Mouse (Mus musculus): Measurements from ENCODE around the gene Foxe1. TPM values are rescaled to one million over a fixed set of nuclear protein-coding genes. Genes with fewer than 3 reads are reported as not detected.
A peak's percentile ranks its signal among the peaks of the same experiment; 100 is the strongest.

The Foxe1 gene
- total RNA-seq, 2 experiments from 2014 or later: not detected

DNA sequence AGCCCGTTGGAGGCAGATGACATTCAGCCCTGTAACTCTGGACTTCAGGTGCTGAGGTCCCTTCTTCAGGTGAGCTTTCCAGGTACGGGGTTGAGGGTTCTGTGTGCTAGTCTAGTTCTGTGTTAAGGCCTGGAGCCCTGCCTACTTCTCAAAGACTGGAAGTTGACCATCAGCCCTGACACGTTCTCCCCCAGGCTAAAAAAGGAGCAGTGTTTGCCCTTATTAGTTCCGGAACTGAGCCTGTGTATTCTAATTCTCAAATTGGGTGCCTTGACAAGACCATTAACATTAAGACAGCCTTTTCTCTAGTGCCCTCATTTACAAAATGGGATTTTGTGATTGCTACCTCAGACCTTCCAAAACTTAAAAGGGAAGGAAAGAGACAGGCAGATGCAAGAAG is 3.7 kb downstream of the Foxe1 start:
- no peak for DNase-seq (ENCODE audit: low spot score in 2 of 2)

DNA sequence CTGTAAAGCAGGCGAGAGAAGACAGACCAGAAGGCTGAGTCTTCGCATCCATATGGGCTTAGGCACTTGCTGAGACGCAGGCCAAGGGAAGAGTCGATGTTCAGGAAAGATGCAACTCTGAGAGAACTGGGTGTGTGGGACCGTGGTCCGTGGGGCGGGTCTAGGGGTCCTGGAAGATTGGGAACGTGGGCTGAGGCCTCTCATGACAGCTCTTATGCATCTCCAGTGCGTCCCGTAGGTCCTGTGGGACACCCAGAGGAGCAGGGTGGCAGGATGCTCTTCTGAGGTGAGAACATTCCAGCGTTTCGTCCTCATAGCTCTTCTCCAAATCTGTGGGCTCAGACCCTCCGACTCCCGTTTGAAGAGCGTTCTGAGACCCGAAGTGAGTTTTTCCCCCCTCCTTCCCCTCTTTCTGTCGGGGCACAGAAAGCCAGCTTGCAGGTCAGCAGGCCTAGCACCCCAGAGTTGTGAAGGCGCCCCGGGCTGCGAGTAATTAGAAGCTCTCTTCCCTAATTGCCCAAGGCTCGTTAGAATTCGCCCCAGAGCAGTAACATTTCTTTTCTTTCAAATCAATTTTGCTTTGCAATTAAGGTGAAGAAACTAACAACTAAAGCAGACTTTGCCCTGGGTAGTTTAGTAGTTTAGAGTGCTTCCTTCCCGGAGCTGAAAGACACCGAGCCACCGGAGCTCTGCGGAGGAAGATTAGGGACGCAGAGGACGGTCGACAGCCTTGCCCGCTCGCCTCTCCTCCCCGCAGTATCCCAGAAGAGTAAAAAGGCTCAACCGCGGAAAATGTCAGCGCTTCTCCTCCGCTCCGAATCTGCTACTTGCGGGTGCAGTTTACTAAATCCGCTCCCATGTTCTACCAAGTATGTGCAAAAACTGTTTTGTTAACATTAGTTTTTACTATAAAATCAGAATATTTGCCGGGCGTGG is 4.4 kb downstream of the Foxe1 start:
- no peak for DNase-seq (ENCODE audit: low spot score in 2 of 2)

DNA sequence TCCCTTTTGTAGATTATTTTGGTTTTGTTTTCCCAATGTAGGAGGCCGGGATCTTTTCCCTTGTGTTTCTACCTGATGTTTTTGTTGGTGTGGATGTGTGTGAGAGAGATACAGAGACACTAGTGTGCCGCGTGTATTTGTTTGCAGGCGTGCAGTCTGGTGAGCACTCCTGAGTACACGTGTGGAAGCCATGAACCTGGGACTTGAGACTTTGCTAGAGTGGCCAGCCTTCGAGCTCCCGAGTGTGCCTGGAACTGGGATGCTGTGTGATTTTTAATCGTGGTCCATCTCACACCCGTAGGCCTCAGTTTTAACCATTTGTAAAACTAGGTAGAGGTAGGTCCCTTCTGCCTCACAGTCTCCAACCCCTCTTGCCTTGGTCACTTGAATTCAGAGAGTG is 5.5 kb downstream of the Foxe1 start:
- DNase-seq (ENCODE audit: low spot score in 2 of 2): no peak

DNA sequence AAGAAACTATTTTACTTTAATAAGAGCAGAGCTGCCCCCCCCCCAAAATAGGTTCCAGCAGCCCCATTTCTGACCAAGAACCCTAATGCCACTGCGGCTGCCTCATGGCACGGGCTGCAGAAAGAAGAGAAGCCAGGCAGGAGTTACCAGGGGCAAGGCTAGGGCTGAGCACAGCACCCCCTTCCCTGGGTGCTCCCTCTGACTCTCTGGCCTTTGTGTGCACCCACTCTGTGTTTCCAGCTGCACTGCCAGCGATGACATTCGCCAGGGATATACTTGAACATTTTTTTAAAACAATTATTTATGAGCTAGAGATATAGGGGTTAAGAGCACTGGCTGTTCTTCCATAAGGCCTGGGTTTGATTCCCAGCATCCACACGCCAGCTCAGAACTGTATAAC is 6.1 kb downstream of the Foxe1 start:
- DNase-seq (ENCODE audit: low spot score in 2 of 2): no peak

DNA sequence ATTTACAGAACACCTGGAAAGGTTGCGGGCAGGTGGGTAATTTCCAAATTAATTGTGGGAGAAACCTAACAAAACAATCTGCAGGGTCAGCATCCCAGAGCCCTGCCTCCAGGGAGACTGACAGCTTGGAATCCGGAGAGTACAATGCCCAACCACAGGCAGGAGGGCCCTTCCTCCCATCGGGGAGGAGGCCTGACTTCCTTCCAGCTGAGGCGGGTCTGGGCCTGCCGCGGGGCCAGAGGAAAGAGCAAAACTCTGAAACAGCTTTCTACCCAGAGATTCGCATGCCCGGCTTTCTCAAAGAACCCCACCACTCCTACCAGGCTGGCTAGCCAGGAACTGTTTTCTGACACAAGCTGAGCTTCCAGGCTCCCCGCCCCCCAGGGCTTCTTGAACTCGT is 9.6 kb downstream of the Foxe1 start:
- DNase-seq (ENCODE audit: low spot score in 2 of 2): no peak

DNA sequence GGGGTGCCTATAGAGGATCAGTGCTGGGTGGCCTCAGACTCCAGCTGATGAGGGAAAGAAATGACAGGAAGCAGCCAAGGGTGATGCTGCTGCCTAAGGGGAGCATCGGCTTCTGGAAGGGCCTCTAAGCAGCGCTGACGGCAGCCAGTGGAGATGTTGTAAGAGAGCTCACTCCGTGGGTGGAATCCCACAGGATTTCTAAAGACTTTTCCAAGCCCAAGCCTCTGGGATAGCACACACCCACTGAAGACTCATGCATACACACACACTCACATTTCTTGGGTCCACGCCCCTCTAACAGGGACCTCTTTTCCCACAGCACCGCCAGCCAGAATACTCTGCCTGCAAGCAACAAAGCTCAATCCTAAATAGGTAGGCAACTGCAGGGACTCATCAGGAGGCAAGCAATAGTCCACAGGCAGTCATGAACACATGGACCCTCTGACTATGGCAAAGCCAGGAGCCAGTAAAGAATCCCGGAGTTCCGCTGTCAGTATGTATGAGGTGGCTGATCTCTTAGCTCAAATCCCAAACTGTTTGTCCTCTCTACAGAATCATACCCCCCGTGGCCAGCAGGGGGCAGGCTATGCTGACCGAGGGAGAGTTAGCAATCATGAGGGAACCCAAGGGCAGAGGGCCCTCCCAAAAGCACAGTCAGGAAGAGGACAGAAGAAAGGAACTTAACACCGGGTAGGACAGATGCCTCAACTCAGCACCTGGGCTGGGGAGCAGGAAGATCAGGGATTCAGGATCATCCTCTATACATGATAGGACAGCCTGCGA is 13.1 kb downstream of the Foxe1 start:
- peak; percentile 36 to 54 for DNase-seq (ENCODE audit: low spot score in 2 of 2)

DNA sequence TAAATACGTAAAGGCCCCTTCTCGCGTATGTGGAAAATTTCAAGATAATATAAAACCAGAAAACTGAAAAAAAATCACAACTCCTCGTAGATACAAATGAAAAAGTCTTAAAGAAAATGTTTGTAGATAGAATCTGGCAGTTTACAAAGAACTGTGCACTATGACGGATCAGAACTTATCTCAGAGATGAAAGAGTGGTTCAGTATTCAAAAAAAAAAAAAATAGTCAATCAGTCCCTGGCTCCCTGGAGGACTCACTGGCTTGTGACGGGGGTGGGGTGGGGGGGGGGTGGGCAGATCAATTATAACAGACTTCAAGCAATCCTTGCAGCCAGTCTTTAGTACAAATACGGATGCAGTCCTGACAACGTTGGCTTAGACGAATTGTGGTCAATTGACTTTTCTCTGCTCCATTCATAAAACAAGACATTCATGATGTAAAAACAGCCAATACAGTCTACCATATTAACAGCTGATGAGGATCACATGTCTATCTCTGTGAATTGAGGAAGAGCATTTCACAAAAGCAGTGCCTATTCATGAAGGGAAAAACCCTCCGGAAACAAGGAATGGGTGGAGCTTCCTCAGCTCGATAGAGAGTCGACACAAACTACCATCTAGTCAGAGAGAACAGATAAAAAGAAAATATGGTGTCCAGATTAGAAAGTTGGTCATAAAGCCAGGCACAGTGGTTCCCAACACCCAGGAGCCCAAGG is 16.3 kb downstream of the Foxe1 start:
- no peak for DNase-seq (ENCODE audit: low spot score in 2 of 2)

DNA sequence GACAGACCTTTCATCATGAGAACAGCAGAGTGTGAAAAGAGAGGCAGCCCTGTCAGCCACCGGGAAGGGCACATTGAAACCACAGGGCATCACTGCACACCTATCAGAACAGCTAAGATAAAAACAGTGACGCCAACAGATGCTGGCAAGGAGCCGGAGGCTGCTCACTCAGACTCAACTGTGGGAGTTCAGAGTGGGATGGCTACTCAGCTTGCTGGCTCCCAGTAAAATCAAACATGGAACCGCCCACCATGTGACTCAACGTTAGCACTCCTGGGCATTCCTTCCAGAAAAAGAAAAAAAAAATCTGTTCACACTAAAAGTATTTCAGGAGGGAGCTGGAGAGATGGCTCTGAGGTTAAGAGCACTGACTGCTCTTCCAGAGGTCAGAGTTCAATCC is 17.8 kb downstream of the Foxe1 start:
- DNase-seq (ENCODE audit: low spot score in 2 of 2): peak; percentile 79 to 84

DNA sequence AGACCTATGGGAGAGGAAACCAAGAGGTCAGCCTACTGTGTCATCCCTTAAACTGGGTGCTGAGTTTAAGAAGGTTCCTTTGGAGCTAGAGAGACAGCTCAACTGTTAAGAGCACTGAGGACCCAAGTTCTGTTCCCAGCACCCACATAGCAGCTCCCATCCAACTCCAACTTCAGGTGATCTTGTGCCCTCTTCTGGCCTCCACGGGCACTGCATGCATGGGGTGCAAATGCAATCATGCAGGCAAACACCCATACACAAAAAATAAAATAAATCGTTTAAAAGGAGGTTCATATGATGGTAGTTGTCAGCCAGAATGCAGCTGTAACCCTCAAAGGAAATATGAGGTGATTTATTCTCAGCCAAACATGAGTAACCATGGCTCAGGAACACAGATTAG is 21.0 kb downstream of the Foxe1 start:
- DNase-seq (ENCODE audit: low spot score in 2 of 2): no peak

DNA sequence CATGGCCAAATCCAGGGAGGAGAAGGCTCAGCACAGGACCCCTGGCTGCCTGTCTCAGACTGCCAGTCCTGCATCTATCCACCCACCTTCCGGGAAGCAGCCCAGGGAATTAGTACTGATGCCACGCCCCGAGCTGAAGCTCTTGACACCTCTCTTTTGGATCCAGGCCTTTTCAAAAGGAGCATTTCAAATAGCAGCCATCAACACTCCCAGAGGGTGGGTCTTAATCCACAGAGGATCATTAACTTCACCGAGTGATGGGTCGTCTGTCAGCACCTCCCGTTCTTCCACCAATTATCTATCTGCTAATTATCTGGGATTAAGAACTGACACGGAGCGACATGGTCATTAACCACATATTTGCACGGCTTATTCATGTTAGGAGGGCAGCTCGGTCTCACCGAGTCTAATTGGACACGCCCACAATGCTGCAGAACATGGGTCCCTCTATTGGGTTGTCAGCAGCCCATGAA is 24.1 kb downstream of the Foxe1 start:
- DNase-seq (ENCODE audit: low spot score in 2 of 2): no peak

DNA sequence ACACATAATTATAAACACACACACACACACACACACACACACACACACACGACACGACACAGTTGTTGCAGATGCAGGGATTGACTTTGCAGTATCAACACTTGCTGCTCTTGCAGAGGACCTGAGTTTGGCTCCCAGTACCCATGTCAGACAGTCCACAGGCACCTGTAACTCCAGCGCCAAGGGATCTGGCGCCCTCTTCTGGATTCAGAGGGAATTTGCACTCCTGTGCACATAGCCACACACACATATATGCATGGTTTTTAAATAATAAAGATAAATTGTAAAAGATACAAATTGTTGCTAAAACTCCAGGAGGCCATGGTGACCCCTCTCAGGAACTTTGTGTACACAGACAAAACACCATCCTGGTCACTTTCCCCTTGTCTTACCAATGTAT is 25.7 kb downstream of the Foxe1 start:
- DNase-seq (ENCODE audit: low spot score in 2 of 2): no peak

DNA sequence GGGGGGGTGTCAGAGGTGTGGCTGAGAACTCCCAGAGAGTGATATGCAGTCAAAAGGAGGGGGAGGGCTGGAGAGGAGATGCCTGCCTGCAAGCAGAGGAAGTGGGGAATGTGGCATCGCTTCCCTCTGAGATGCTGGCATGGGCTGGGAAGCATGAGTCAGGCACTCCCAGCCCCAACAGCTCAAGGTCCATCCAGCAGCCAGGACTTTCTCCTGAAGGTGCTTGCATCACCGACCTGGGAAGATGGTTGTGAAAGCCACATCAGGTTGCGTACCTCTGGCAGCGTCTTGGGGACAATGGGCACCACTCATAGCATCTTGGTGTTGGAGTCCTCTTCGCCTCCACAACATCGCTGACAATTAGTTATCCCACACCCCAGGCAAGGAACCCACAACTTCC is 27.0 kb downstream of the Foxe1 start:
- DNase-seq (ENCODE audit: low spot score in 2 of 2): no peak

DNA sequence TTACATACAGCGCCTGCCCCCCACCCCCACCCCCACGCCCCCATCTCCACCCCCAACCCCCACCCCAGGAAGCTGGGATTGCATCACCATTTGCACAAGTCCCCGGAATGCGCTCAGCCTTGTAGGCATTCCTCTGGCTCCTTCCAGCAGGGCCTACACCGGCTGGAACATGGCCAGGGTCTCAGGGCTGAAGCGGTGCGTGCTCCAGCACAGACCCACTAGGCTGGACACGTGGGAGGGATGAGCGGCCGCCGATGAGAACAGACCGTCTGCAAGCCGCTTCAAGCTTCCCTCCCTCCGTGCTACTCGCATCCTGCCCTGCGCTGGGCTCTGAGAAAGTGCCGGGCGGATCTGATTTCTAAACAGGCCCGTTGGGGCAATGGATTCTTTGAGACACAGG is 27.6 kb downstream of the Foxe1 start:
- peak; percentile 14 to 21 for DNase-seq (ENCODE audit: low spot score in 2 of 2)

DNA sequence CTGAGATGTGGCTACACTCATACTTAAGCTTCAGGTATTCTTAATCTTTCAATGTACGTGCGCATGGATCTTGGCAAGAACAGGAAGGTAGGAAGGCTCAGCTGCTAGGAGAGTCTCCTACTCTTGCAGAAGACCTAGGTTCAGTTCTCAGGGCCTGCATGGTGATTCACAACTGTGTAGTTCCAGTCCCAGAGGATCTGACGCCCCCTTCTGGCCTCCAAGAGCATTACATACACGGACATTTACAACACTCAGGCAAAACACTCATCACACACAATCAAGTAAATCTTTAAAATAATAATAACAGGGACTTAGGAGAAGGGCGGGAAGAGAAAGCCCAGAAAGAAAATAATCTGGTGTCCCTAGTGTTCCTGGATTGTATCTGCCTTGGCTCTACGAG is 31.0 kb downstream of the Foxe1 start:
- DNase-seq (ENCODE audit: low spot score in 2 of 2): peak; percentile 17 to 29

DNA sequence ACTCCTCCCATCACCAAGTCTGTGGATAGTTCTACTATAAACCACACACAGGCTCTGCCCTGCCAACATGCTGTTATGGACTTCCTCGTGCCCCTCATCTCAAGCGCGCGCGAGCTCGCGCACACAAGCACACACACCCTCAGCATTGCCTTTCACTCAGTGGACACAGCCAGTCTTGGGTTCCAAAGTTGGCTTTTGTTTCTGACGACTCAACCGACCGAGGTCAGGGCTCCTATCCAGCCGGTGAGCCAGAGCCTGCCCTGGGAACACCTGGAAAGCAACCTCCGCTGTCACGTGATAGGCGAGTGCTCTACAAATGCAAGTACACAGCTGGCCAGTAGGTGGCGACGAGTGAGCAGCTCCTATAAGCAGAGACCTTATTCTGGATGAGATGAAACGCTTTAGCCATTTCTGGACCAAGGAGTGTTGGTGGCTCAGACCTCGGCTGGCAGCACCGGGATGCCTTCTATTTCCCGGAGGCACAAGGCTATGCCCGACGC is 31.5 kb downstream of the Foxe1 start:
- peak; percentile 83 to 85 for DNase-seq (ENCODE audit: low spot score in 2 of 2)

DNA sequence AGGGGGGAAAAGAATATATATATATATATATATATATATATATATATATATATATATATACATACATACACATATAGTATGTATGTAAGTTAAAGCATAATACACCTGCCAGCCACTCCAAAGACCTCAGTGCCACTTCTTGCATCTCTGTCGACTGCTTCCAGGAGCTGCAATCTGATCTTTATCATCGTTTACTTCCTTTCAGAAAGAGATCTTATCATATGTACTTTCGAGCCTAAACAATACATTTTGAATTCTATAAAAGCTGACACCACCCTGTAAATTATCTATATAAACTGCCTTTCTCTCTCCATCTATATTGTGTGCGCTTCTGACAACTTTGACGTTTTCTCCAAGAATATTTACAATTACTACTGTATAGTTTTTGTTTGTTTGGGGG is 45.1 kb downstream of the Foxe1 start:
- DNase-seq (ENCODE audit: low spot score in 2 of 2): no peak

DNA sequence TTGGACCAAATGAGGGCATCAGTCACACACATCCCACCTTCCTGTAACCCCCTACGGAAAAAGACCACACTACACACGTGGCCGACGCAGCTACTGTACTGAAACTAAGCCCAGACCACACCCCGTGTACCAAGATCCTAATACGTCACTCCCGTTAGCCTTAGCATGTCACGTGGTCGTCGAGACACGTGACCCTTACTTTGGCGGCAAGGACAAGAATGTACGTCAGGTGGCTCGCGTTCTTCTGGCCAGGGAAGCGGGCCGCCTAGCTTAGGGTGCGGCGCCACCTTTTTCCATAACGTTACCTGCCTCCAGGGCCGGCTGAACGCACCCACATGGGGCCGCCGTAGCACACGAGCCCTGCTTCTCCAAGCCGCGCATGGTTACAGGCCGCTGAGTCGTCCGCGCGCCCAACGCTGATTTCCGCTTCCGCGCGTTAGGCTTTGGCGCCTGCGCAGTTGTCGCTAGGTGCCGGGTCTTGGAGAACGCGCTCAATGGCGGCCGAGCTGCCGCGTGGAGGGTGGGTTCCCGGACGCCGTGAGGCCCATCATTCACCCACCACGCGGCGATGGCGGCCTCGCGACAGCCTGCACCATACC is 45.7 kb downstream of the Foxe1 start, which contains the start of gene Trmo:
Gene Trmo, minus strand, starts transcription at position 425 of the 599 bp plus-strand sequence.
- DNase-seq (ENCODE audit: low spot score in 2 of 2): peak; percentile 93 to 95

DNA sequence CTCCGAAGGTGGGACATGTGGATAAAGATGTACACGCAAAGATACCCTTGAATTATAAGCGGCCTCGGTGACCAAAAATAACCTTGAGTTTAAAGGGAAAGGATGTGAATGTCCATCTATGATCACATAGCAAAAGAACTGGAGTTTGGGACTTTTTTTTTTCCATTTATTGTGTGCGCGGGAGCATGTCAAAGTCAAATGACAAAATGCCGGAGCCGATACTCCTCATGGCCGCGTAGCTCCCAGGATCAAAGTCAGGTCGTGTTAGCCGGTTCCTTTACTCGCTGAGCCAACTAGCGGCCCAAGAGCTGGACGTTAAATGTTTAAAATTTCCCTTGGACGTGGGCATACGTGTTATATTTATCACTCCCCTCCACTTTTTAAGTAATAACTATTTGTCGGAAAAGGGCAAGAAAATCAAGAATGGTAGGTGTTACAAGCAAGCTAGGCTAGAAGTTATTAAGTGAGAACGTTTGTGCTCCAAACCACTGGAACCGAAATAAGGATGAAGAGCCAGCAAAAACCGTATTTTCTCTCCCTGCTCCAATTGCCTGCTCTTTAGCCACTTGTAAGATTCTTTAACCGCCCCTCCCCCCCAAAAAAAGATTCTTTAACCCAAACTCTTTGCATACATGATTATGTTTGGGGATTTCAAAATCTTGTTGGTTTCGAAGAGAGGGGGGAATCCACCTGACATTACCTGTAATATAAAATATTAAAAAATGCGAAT is 46.4 kb downstream of the Foxe1 start:
- no peak for DNase-seq (ENCODE audit: low spot score in 2 of 2)

DNA sequence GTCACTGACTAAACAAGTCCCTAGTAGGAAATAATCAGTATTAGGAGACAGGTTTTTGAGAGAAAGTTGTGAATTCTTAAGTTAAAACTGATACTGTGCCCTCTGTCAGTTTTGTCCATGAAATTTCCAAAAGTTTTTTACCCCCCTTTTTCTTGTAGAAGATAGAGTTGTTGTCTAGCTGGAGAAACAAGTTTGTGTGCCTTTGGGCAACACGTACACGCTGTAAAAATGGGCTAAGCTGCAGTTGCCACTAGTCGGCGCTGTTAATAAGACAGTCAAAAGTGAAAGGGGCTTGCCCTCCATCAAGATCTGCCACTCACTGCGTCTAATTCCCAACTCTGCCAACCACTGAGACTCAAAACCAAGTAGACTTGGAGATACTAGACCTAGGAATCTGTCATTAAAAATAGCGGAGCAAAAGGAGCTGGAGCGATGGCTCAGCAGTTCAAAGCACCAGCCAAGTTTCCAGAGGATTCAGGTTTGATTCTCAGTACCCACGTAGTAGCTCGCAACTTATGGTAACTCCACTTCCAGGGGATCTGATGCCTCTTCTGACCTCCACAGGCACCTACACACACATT is 47.1 kb downstream of the Foxe1 start:
- peak; percentile 61 to 68 for DNase-seq (ENCODE audit: low spot score in 2 of 2)

DNA sequence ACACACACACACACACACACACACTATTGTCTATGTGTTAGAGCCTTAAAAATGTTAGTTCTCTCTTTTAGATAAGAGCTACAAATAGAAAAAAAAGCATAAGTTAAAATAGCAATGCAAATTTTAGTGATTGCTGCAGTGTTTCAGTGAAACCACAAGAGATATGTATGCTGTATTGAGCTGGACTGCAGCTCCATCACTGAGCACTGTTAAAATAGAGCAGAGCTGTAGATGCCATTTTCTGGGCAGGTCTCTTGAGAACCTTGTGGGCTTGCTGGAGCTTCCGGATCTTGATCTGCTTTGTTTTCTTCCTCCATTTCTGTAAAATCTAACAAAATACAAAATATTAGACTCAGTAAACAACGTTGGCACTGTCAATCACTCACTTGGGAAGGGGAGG is 51.0 kb downstream of the Foxe1 start:
- no peak for DNase-seq (ENCODE audit: low spot score in 2 of 2)
